13 mouse cellular contexts compared by ENCODE assay signal in genomic region chr3:96449762-96450585, GRCm38 (mm10). TPM values are rescaled to one million over a fixed set of nuclear protein-coding genes. Genes with fewer than 3 reads are reported as not detected.
DNase-seq lines count a peak whose midpoint lies in the region; ATAC-seq and TF ChIP-seq lines count a peak whose summit lies in the region.
"Not testable (repeated sequence)": the region's sequence is repeated elsewhere in the genome, so short reads cannot be mapped to it uniquely, and the experiment has no call there.
"Had no signal": no experiment of that assay in that cellular context is flagged by ENCODE, and none has a peak within 500 bp of the region (broad histone marks: within the 10 kb centered on the region; RNA-seq: fewer than 3 reads in every experiment).

No protein-coding gene starts in this region.

- not testable (repeated sequence) for H3K4me2 ChIP-seq in embryonic facial prominence, embryonic 14.5 days (ENCODE audit: low read depth, low read length); hindbrain, embryonic 12.5 days (replicated peaks); intestine, postnatal 0 days (replicated peaks; ENCODE audit: low read depth); limb, embryonic 15.5 days; lung, embryonic 15.5 days; midbrain, embryonic 15.5 days; stomach, embryonic 15.5 days

- TF ChIP-seq CTCF in intestine, postnatal 0 days (IDR thresholded peaks at IDR 0.05; ENCODE audit: low read depth), result not testable (repeated sequence)

- H3K36me3 ChIP-seq in embryonic facial prominence, embryonic 14.5 days (ENCODE audit: control insufficient read depth, insufficient read depth, low read length); hindbrain, embryonic 12.5 days; intestine, postnatal 0 days (ENCODE audit: control insufficient read depth, insufficient read depth); limb, embryonic 15.5 days; lung, embryonic 15.5 days; midbrain, embryonic 15.5 days (replicated peaks); stomach, embryonic 15.5 days: not testable (repeated sequence)

- not testable (repeated sequence) for H3K4me1 ChIP-seq in embryonic facial prominence, embryonic 14.5 days (ENCODE audit: control insufficient read depth, insufficient read depth, low read length); hindbrain, embryonic 12.5 days; intestine, postnatal 0 days (replicated peaks; ENCODE audit: control insufficient read depth, insufficient read depth, low read length); limb, embryonic 15.5 days; lung, embryonic 15.5 days; midbrain, embryonic 15.5 days; stomach, embryonic 15.5 days

- DNase-seq in embryonic facial prominence, embryonic 14.5 days (ENCODE audit: low spot score), result not testable (repeated sequence)

- peak; percentile 90 for ATAC-seq in embryonic facial prominence, embryonic 14.5 days (ENCODE audit: low read depth)
- ATAC-seq in granulocyte monocyte progenitor cell, adult 5-6 weeks (replicated peaks; ENCODE audit: poor library complexity, severe bottlenecking), result peak; percentile 48
- peak; percentile 77 for ATAC-seq in hindbrain, embryonic 12.5 days (ENCODE audit: low FRiP score)
- ATAC-seq in intestine, postnatal 0 days, result peak; percentile 68; the same call in 1 of the 2 replicates
- ATAC-seq in limb, embryonic 15.5 days (ENCODE audit: insufficient number of reproducible peaks, low FRiP score, low TSS enrichment, low read depth), result peak; percentile 64; the same call in 1 of the 2 replicates
- ATAC-seq in lung, embryonic 15.5 days (ENCODE audit: borderline replicate concordance, extremely low read depth, low FRiP score, low TSS enrichment), result peak; percentile 89
- peak; percentile 73 for ATAC-seq in midbrain, embryonic 15.5 days (replicated peaks)
- ATAC-seq in stomach, embryonic 15.5 days (ENCODE audit: insufficient read depth, low FRiP score, low read depth), result peak; percentile 83

- H3K27ac ChIP-seq in embryonic facial prominence, embryonic 14.5 days (replicated peaks; ENCODE audit: low read depth, low read length); hindbrain, embryonic 12.5 days; intestine, postnatal 0 days (ENCODE audit: low read depth, low read length); limb, embryonic 15.5 days; lung, embryonic 15.5 days; midbrain, embryonic 15.5 days; stomach, embryonic 15.5 days: not testable (repeated sequence)

- not testable (repeated sequence) for H3K9ac ChIP-seq in embryonic facial prominence, embryonic 14.5 days (ENCODE audit: low read depth, low read length); hindbrain, embryonic 12.5 days; intestine, postnatal 0 days (ENCODE audit: low read depth, low read length); limb, embryonic 15.5 days; lung, embryonic 15.5 days; midbrain, embryonic 15.5 days; stomach, embryonic 15.5 days

- not testable (repeated sequence) for H3K27me3 ChIP-seq in embryonic facial prominence, embryonic 14.5 days (replicated peaks; ENCODE audit: control insufficient read depth, insufficient read depth, low read length); intestine, postnatal 0 days (replicated peaks; ENCODE audit: control insufficient read depth, insufficient read depth, low read length); stomach, embryonic 15.5 days (replicated peaks)
- H3K27me3 ChIP-seq in hindbrain, embryonic 12.5 days, result peaks cover 21% of the 10 kb centered on the region
- peaks cover 17% of the 10 kb centered on the region for H3K27me3 ChIP-seq in limb, embryonic 15.5 days
- peaks cover 22% of the 10 kb centered on the region for H3K27me3 ChIP-seq in lung, embryonic 15.5 days
- H3K27me3 ChIP-seq in midbrain, embryonic 15.5 days (replicated peaks), result peaks cover 18% of the 10 kb centered on the region

- no CpG with 5 or more reads among the region's 68 CpGs for WGBS in embryonic facial prominence, embryonic 14.5 days
- WGBS in hindbrain, embryonic 12.5 days, result no CpG with 5 or more reads among the region's 68 CpGs
- WGBS in intestine, postnatal 0 days, result no CpG with 5 or more reads among the region's 68 CpGs
- WGBS in limb, embryonic 15.5 days, result no CpG with 5 or more reads among the region's 68 CpGs
- WGBS in lung, embryonic 15.5 days, result no CpG with 5 or more reads among the region's 68 CpGs
- WGBS in midbrain, embryonic 15.5 days, result no CpG with 5 or more reads among the region's 68 CpGs
- no CpG with 5 or more reads among the region's 68 CpGs for WGBS in stomach, embryonic 15.5 days

- not testable (repeated sequence) for H3K9me3 ChIP-seq in embryonic facial prominence, embryonic 14.5 days (ENCODE audit: control insufficient read depth, low read length); hindbrain, embryonic 12.5 days (replicated peaks); intestine, postnatal 0 days (ENCODE audit: control insufficient read depth); limb, embryonic 15.5 days; lung, embryonic 15.5 days; midbrain, embryonic 15.5 days; stomach, embryonic 15.5 days

- not testable (repeated sequence) for H3K4me3 ChIP-seq in embryonic facial prominence, embryonic 14.5 days (ENCODE audit: low read depth, low read length); hindbrain, embryonic 12.5 days; intestine, postnatal 0 days (ENCODE audit: low read depth, low read length); limb, embryonic 15.5 days; lung, embryonic 15.5 days; midbrain, embryonic 15.5 days; stomach, embryonic 15.5 days (replicated peaks)

RNA-seq across cellular contexts. Expression of gene BC107364, which starts 2.1 kb away (rescaled TPM):
- polyA plus RNA-seq in embryonic facial prominence, embryonic 14.5 days (2014; fragmentation: Nextera tagmentation; extraction: Ambion mirVana), result not detected in 2 replicates
- total RNA-seq in granulocyte monocyte progenitor cell, adult 5-6 weeks (2014; fragmentation: Nextera tagmentation), result not detected in 2 replicates
- not detected in 2 replicates for total RNA-seq in granulocyte monocyte progenitor cell, adult 5-6 weeks (2017)
- polyA plus RNA-seq in hindbrain, embryonic 12.5 days (2016; fragmentation: Nextera tagmentation; extraction: Ambion mirVana), result not detected in 2 replicates
- polyA plus RNA-seq in intestine, postnatal 0 days (2015; fragmentation: Nextera tagmentation; extraction: Ambion mirVana), result 0.54 and 0.56 TPM in 2 replicates
- polyA plus RNA-seq in limb, embryonic 15.5 days (2015; fragmentation: Nextera tagmentation; extraction: Ambion mirVana), result 0.22 and 0.55 TPM in 2 replicates
- 0.14 TPM in 1 of 2 replicates, not detected in the other for polyA plus RNA-seq in lung, embryonic 15.5 days (2015; fragmentation: Nextera tagmentation; extraction: Ambion mirVana)
- not detected in 2 replicates for polyA plus RNA-seq in midbrain, embryonic 15.5 days (2015; fragmentation: Nextera tagmentation; extraction: Ambion mirVana)
- 0.28 and 0.37 TPM in 2 replicates for polyA plus RNA-seq in stomach, embryonic 15.5 days (2015; fragmentation: Nextera tagmentation; extraction: Ambion mirVana)
- total RNA-seq: adrenal gland, postnatal 4 days; gastrocnemius, postnatal 4 days; heart, postnatal 14 days; layer of hippocampus, postnatal 14 days; left cerebral cortex, postnatal 14 days had no signal
